Mouse (Mus musculus): ENCODE measurements around the gene 1700084M14Rik. TPM values are rescaled to one million over a fixed set of nuclear protein-coding genes. Genes with fewer than 3 reads are reported as not detected.
"Not testable (repeated sequence)": the region's sequence is repeated elsewhere in the genome, so short reads cannot be mapped to it uniquely, and the experiment has no call there.

Gene 1700084M14Rik
- not detected for total RNA-seq (2021)
- long read RNA-seq = 0 reads

GRCm38 (mm10) chrX:91575811-91576210, at the start of gene 1700084M14Rik:
1700084M14Rik (minus strand) TSS chrX:91575911.
- not testable (repeated sequence) for DNase-seq (ENCODE audit: low spot score in 2 of 2)

Other genes with a start within 250 kb of the 1700084M14Rik start
- gene Mageb2, start 244.2 kb downstream of the 1700084M14Rik start, total RNA-seq (2021) = not detected
- not detected for gene Gm5072, start 183.4 kb downstream of the 1700084M14Rik start, total RNA-seq (2021)
- not detected for gene Gm8914, start 95.8 kb downstream of the 1700084M14Rik start, total RNA-seq (2021)
- gene Gm14781, start 56.3 kb upstream of the 1700084M14Rik start, total RNA-seq (2021) = not detected
- not detected for gene Mageb5, start 207.1 kb upstream of the 1700084M14Rik start, total RNA-seq (2021)